Mouse (Mus musculus): ENCODE measurements around the gene Fer.

DNA sequence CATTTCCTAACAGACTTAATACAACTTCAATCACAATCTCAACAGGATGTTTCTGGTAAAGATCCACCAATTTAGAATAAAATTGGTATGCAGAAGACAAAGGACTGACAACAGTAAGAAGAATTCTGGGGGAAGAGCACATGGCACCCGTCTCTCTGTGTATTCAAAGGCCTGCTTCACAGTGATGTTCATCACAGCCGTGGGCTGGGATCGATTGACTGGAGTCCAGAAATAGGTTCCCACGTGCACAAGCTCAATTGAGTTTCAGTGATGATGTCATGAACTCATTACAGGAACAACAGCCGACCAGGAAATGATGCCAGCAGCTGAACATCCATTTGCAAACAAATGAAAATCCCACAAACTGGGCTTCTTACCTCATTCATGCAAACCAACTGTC, 320.3 kb downstream of the Fer start:
- TF ChIP-seq CTCF (IDR thresholded peaks at IDR 0.05; ENCODE audit: extremely low read depth, insufficient read depth, insufficient read length, insufficient replicate concordance) = no peak
- no peak for TF ChIP-seq POLR2A (IDR thresholded peaks at IDR 0.05; ENCODE audit: low read depth, low read length)

Data from spleen, adult 2 months (tissue).